Mouse (Mus musculus) heart, embryonic 11.5 days (tissue): ENCODE measurements around the gene Zc3h4. TPM values are rescaled to one million over a fixed set of nuclear protein-coding genes. Genes with fewer than 3 reads are reported as not detected.

Source experiments
- ATAC-seq: fragments of 200-750 bp; cut with Nextera tagmentation; replicated peaks from 2 replicates; pipeline ENCODE4 v1.8.0; 2017; ENCODE audit warnings: moderate library complexity; ENCODE audit not compliant: insufficient number of reproducible peaks, low FRiP score, low TSS enrichment
- H3K27ac ChIP-seq: fragments of 300-500 bp; sonication (generic); 2 replicates; pipeline ENCODE4 v1.5.1; 2014; ENCODE audit warnings: mild to moderate bottlenecking, low read depth, low read length
- H3K27me3 ChIP-seq: fragments of 300-500 bp; sonication (generic); 2 replicates; pipeline ENCODE4 v1.6.1; 2014; ENCODE audit warnings: mild to moderate bottlenecking, low read length, mixed read lengths; ENCODE audit not compliant: control insufficient read depth, insufficient read depth
- H3K36me3 ChIP-seq: fragments of 300-500 bp; sonication (generic); 2 replicates; pipeline ENCODE4 v1.6.1; 2014; ENCODE audit warnings: mild to moderate bottlenecking, low read length, moderate library complexity, mixed read lengths; ENCODE audit not compliant: control insufficient read depth, insufficient read depth
- H3K4me1 ChIP-seq: fragments of 300-500 bp; sonication (generic); 2 replicates; pipeline ENCODE4 v1.6.1; 2014; ENCODE audit warnings: low read length; ENCODE audit not compliant: control insufficient read depth, insufficient read depth
- H3K4me2 ChIP-seq: fragments of 300-500 bp; sonication (generic); 2 replicates; pipeline ENCODE4 v1.6.1; 2014; ENCODE audit warnings: mild to moderate bottlenecking, moderate library complexity
- H3K4me3 ChIP-seq: fragments of 300-500 bp; sonication (generic); 2 replicates; pipeline ENCODE4 v1.5.1; 2014; ENCODE audit warnings: low read depth, low read length
- H3K9ac ChIP-seq: fragments of 300-500 bp; sonication (generic); 2 replicates; pipeline ENCODE4 v1.6.1; 2014; ENCODE audit warnings: mild to moderate bottlenecking, low read depth, low read length, moderate library complexity
- H3K9me3 ChIP-seq: fragments of 300-500 bp; sonication (generic); replicated peaks from 2 replicates; pipeline ENCODE4 v1.6.1; 2016; ENCODE audit warnings: low read length; ENCODE audit not compliant: control insufficient read depth
- WGBS: fragments of 180-500 bp; shearing (Covaris S2); extraction: QIAGEN DNeasy Blood & Tissue Kit; methylation state at CpG from one replicate; pipeline ENCODE4 v1.1.7; 2014; ENCODE audit not compliant: insufficient replicate concordance; 5-methylcytosine and 5-hydroxymethylcytosine counted together
- polyA plus RNA-seq: library from polyadenylated mRNA; unstranded; fragments of >200 nt; fragmentation: Nextera tagmentation; extraction: Ambion mirVana; gene quantifications from 2 replicates; pipeline ENCODE4 v1.2.1, GENCODE M21; 2014

The Zc3h4 gene
- polyA plus RNA-seq, 1 experiment from 2014 or later, result 12.8 TPM

DNA sequence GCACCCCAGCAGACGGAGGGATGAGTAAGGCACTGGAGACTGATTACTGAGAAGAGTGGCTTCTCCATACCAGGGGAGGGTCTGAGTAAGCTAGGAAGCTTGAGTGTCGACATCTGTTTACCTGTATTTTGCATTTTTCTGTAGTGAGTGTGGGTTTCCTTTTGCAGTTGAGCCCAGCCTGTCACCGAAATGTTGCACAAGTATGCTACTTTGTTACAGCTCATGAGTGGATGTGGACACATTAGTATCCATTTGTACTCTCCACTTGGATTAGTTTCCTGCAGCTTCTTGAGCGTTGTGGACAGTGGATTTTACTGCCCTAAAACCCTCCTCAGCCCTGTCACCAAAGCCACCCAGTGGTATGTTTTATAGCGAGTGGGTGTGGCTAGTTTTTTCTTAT, 18.0 kb downstream of the Zc3h4 start:
- no peaks in the 10 kb centered on the region for H3K9me3 ChIP-seq
- no peaks in the 10 kb centered on the region for H3K27me3 ChIP-seq
- WGBS, result 94% methylated on average over 5 of the region's 5 CpGs
- H3K27ac ChIP-seq, result no peak overlapping the region
- H3K4me1 ChIP-seq, result peaks cover 6% of the 10 kb centered on the region; the same call in 1 of the 2 replicates
- H3K9ac ChIP-seq, result no peak overlapping the region
- H3K4me3 ChIP-seq, result no peak overlapping the region
- ATAC-seq, result no peak
- no peak overlapping the region for H3K4me2 ChIP-seq
- peaks cover 40% of the 10 kb centered on the region for H3K36me3 ChIP-seq

DNA sequence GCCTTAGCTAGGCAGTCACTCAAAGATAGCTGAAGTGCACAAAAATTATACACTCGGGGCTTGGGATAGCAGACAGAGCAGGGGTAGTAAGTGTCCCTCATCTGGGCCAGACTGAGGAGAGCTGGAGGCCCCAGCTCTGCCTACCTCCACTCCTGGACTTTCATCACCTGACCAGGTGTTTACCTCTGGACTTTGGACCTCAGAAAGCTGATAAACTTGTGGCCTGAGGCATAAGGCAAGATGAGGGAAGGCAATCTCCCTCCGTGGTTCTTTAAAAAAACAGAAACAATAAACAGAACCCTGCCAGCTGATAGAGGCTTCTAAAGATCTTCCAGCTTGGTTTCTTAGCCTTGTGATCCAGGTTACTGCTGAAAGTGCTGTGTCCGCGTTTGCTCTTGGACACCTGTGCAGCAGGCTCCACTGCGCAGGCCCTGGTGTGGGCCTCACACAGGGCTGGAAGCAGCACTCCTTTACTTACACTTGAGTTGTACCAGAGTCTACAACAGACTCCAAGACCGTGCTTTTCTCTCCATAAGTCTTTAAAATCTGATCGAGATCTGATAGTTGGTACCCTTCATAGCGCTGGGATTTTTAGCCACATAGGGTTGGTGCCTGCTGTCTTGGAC, 19.9 kb downstream of the Zc3h4 start:
- no peak overlapping the region for H3K4me3 ChIP-seq
- 0 out of 2 replicates have a peak, but pooled peaks cover 2% of the 10 kb centered on the region for H3K4me1 ChIP-seq
- ATAC-seq, result no peak
- H3K9ac ChIP-seq, result no peak overlapping the region
- H3K36me3 ChIP-seq, result peaks cover 51% of the 10 kb centered on the region
- H3K9me3 ChIP-seq, result no peaks in the 10 kb centered on the region
- H3K27ac ChIP-seq, result no peak overlapping the region
- no peaks in the 10 kb centered on the region for H3K27me3 ChIP-seq
- 90% methylated on average over 8 of the region's 8 CpGs for WGBS
- H3K4me2 ChIP-seq, result no peak overlapping the region

DNA sequence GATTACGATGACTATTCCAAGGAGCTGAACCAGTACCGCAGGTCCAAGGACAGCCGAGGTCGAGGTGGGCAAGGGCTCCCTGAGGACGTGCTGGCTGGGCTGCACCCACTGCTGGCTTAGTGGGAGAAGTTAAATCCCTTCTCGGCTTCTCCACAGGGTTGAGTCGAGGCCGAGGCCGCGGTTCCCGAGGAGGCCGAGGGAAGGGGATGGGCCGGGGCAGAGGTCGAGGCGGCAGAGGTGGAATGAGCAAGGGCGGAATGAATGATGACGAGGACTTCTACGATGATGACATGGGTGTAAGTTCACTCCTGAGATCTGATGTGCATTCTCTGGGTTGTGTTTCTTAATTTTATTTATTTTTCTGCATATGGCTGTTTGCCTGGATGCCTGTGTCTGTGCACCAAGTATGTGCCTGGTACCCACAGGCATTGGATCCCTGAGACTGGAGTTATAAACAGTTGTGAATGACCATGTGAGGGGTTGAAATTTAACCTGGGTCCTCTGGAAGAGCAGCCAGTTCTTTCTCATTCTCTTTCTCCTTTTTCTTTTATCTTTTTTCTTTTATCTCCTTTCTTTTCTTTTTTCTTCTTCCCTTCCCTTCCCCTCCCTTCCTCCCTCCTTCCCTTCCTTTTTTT, 21.6 kb downstream of the Zc3h4 start:
- Histone ChIP-seq H3K27me3 (no peaks in the 10 kb centered on the region), H3K9ac (no peak overlapping the region), H3K4me2 (no peak overlapping the region), H3K36me3 (peaks cover 50% of the 10 kb centered on the region), H3K27ac (no peak overlapping the region), H3K4me1 (no peaks in the 10 kb centered on the region), H3K4me3 (no peak overlapping the region), H3K9me3 (no peaks in the 10 kb centered on the region)
- no peak for ATAC-seq
- 92% methylated on average over 18 of the region's 18 CpGs for WGBS

DNA sequence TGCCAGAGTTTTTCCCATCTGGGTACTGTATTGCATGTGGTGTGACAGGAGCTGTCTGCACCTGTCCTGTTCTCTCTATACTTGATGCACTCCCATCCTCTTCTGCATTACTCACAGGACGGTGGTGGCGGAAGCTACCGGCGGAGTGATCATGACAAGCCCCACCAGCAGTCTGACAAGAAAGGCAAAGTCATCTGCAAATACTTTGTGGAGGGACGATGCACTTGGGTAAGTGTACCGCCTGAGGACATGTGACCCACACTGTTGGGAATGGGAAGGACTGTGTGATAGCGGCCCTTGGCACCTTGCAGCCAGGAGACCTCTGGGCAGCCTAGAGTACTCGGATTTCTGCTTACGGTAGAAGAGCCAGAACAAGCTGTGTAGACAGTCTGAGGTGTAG, 23.0 kb downstream of the Zc3h4 start:
- no peak for ATAC-seq
- Histone ChIP-seq H3K9me3 (no peaks in the 10 kb centered on the region), H3K36me3 (peaks cover 48% of the 10 kb centered on the region), H3K4me2 (no peak overlapping the region), H3K27ac (no peak overlapping the region), H3K4me3 (no peak overlapping the region), H3K9ac (no peak overlapping the region), H3K27me3 (no peaks in the 10 kb centered on the region), H3K4me1 (no peaks in the 10 kb centered on the region)
- WGBS, result 89% methylated on average over 9 of the region's 9 CpGs

DNA sequence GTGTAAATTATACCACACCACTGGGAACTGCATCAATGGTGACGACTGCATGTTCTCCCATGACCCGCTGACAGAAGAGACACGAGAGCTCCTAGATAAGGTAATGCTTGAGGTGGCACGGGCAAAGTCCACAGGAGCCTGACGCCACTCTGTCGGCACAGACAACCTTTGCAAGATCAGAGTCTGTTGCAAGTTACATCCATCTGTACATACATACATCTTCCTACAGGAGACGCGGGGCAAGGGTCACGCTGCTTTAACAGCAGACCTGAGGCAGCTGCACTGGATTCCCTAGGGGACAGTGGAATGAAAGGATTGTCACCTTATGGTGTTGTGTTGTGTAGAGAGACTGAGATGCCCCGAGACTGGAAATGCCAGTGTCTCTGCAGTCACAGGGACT, 25.0 kb downstream of the Zc3h4 start:
- peaks cover 56% of the 10 kb centered on the region for H3K36me3 ChIP-seq
- no peak for ATAC-seq
- no peaks in the 10 kb centered on the region for H3K27me3 ChIP-seq
- H3K4me1 ChIP-seq, result no peaks in the 10 kb centered on the region
- no peaks in the 10 kb centered on the region for H3K9me3 ChIP-seq
- H3K4me3 ChIP-seq, result no peak overlapping the region
- 81% methylated on average over 10 of the region's 10 CpGs for WGBS
- no peak overlapping the region for H3K4me2 ChIP-seq
- H3K9ac ChIP-seq, result no peak overlapping the region
- no peak overlapping the region for H3K27ac ChIP-seq

DNA sequence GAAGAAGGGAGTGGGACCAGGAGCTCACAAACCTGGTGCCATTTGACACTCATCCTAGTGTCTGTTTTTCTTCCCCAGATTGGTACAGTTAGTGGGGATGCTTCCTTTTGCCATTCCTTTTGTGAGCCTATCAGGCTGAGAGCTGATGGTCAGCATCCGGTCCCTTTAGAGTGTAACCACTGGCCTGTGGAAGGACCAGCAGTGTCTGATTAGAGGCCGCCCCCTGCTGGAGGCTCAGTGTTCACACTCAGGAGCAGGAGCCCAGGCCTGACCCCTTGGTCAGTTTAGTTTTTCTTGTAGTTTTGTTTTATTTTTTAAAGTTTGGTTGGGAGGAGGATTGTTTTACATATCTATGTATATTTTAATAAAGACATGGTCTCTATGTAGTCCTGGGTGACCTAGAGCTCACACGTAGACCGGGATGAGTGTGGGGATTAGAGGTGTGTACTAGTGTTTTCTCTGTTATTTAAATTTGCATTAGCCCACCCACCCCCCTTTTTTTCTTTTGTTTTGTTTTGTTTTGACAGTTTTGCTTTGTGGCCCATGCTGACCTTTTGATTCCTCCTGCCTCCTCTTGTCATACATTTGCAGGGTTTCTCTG, 25.5 kb downstream of the Zc3h4 start:
- no peak overlapping the region for H3K4me2 ChIP-seq
- H3K27ac ChIP-seq, result no peak overlapping the region
- no peaks in the 10 kb centered on the region for H3K27me3 ChIP-seq
- WGBS, result 58% methylated on average over 4 of the region's 4 CpGs
- H3K4me1 ChIP-seq, result no peaks in the 10 kb centered on the region
- H3K9me3 ChIP-seq, result no peaks in the 10 kb centered on the region
- no peak overlapping the region for H3K9ac ChIP-seq
- ATAC-seq, result peak; percentile 80; the same call in 1 of the 2 replicates
- no peak overlapping the region for H3K4me3 ChIP-seq
- peaks cover 54% of the 10 kb centered on the region for H3K36me3 ChIP-seq

DNA sequence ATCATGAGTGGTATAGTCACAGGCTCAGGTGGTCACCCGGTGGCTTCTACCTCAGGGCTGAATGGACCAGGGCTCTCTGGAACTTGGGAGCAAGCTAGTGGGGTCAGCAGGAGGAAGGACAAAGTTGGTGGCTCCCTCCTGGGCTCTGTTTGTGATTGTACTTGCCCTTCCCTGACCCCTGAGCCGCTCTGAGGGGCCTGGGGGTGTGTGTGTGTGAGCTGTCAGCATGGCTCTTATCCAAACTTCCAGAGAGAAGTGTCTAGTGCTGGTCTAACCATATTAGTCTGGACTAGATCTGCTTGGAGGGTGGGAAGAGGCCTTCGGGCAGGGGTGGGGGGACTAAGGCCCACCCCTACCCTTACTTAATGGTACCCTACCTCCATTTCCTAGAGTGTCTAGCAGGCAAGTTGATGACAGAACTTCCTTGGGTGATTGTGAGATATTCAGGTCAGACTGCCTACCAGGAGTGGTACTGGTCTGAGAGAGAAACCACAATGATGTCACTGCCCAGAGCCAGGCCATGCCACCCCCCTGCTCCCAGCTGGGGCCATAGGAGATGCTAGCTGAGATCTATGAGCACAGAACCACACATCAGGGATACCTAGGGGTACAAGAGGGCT, 32.8 kb downstream of the Zc3h4 start:
- peaks cover 18% of the 10 kb centered on the region for H3K4me1 ChIP-seq
- no peak overlapping the region for H3K4me3 ChIP-seq
- peak overlapping the region; percentile 33; the same call in 1 of the 2 replicates for H3K4me2 ChIP-seq
- H3K36me3 ChIP-seq, result peaks cover 62% of the 10 kb centered on the region
- 36% methylated on average over 3 of the region's 3 CpGs for WGBS
- H3K27me3 ChIP-seq, result 0 out of 2 replicates have a peak, but pooled peaks cover 2% of the 10 kb centered on the region
- H3K9me3 ChIP-seq, result no peaks in the 10 kb centered on the region
- peak overlapping the region; percentile 83 for H3K27ac ChIP-seq
- peak; percentile 50; the same call in 1 of the 2 replicates for ATAC-seq
- peak overlapping the region; percentile 44; the same call in 1 of the 2 replicates for H3K9ac ChIP-seq

DNA sequence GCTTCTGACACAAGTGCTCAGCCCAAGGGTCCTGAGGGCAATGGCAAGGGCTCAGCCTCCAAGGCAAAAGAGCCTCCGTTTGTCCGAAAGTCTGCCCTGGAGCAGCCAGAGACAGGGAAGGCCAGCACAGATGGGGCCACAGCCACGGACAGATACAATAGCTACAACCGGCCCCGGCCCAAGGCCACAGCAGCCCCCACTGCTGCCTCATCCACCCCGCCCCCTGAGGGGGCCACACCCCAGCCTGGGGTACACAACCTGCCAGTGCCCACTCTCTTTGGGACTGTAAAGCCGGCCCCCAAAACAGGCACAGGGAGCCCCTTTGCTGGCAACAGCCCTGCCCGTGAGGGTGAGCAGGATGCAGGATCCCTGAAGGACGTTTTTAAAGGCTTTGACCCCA, 34.4 kb downstream of the Zc3h4 start:
- peaks cover 49% of the 10 kb centered on the region for H3K36me3 ChIP-seq

More for the DNA sequence above, 34.4 kb downstream of the Zc3h4 start:
- Histone ChIP-seq H3K9me3 (no peaks in the 10 kb centered on the region), H3K4me2 (no peak overlapping the region), H3K4me1 (peaks cover 18% of the 10 kb centered on the region), H3K9ac (no peak overlapping the region), H3K27ac (no peak overlapping the region), H3K27me3 (0 out of 2 replicates have a peak, but pooled peaks cover 2% of the 10 kb centered on the region), H3K4me3 (no peak overlapping the region)
- no peak for ATAC-seq
- WGBS, result 84% methylated on average over 9 of the region's 9 CpGs
